In genomic region chr6:61347045-61347838, GRCm38 (mm10) we compare ENCODE assay signal across 9 mouse cellular contexts.
DNase-seq lines count a peak whose midpoint lies in the region; ATAC-seq and TF ChIP-seq lines count a peak whose summit lies in the region.
"Had no signal": no experiment of that assay in that cellular context is flagged by ENCODE, and none has a peak within 500 bp of the region (broad histone marks: within the 10 kb centered on the region; RNA-seq: fewer than 3 reads in every experiment).

No protein-coding gene starts in this region.

- no peaks in the 10 kb centered on the region for H3K4me1 ChIP-seq in lung, postnatal 0 days (ENCODE audit: insufficient read depth, low read depth, low read length)
- H3K4me1 ChIP-seq: megakaryocyte, embryonic 14.5 days had no signal

- no peak for TF ChIP-seq EP300 in lung, postnatal 0 days (IDR thresholded peaks at IDR 0.05)

- H3K4me2 ChIP-seq in lung, postnatal 0 days (replicated peaks; ENCODE audit: low read depth, low read length): no peak overlapping the region

- no peak for ATAC-seq in lung, postnatal 0 days

- DNase-seq in gastrocnemius, adult 2 months: no peak
- no peak for DNase-seq in gastrocnemius, postnatal 4 days (ENCODE audit: low spot score in 2 of 2)
- DNase-seq in lung, postnatal 0 days (ENCODE audit: low spot score): peak; percentile 39
- no peak for DNase-seq in lung, postnatal 4 days
- peak; percentile 56 for DNase-seq in brain, adult 2 months (ENCODE audit: low read depth, low spot score)
- DNase-seq in left cerebral cortex, postnatal 4 days: peak; percentile 7
- no peak for DNase-seq in urinary bladder, postnatal 10 days (ENCODE audit: low spot score)
- DNase-seq in gastrocnemius, postnatal 36 days: no peak

- H3K4me3 ChIP-seq in gastrocnemius, adult 2 months: no peak overlapping the region
- H3K4me3 ChIP-seq in lung, postnatal 0 days (ENCODE audit: low read depth, low read length): no peak overlapping the region
- H3K4me3 ChIP-seq: megakaryocyte, embryonic 14.5 days had no signal

- TF ChIP-seq CTCF in gastrocnemius, adult 2 months (IDR thresholded peaks at IDR 0.05): peak; percentile 45; the same call in 1 of the 2 replicates
- TF ChIP-seq CTCF in lung, postnatal 0 days (IDR thresholded peaks at IDR 0.05): peak; percentile 59

- H3K27me3 ChIP-seq in lung, postnatal 0 days (replicated peaks; ENCODE audit: insufficient read depth, low read length): no peaks in the 10 kb centered on the region
- H3K27me3 ChIP-seq: megakaryocyte, embryonic 14.5 days had no signal

- H3K9me3 ChIP-seq in lung, postnatal 0 days (ENCODE audit: low read length): no peaks in the 10 kb centered on the region
- H3K9me3 ChIP-seq: megakaryocyte, embryonic 14.5 days had no signal

- intact Hi-C loops in gastrocnemius, adult 2 months (cut with DNase I): no loop called here
- intact Hi-C loops in left cerebral cortex, postnatal 4 days (cut with DNase I): no loop called here
- intact Hi-C loops in gastrocnemius, postnatal 36 days (cut with DNase I): no loop called here

- no peak overlapping the region for H3K27ac ChIP-seq in gastrocnemius, adult 2 months
- H3K27ac ChIP-seq in lung, postnatal 0 days (ENCODE audit: low read length): no peak overlapping the region

- H3K36me3 ChIP-seq in lung, postnatal 0 days (ENCODE audit: insufficient read depth, low read length): no peaks in the 10 kb centered on the region

- WGBS in lung, postnatal 0 days: 72% methylated on average over 5 of the region's 5 CpGs

- H3K9ac ChIP-seq in lung, postnatal 0 days (replicated peaks; ENCODE audit: low read depth): no peak overlapping the region

Comparison
In these comparisons a context has a peak if more than half of its experiments do, and no peak if none do; other contexts are left out.
1. DNase-seq: peak in lung, postnatal 0 days (single experiment), brain, adult 2 months (single experiment) and left cerebral cortex, postnatal 4 days (single experiment); none in gastrocnemius, adult 2 months (single experiment), gastrocnemius, postnatal 4 days (0 of 2), lung, postnatal 4 days (0 of 2), urinary bladder, postnatal 10 days (single experiment) and gastrocnemius, postnatal 36 days (0 of 2).